Mouse (Mus musculus): ENCODE measurements around the gene Kcne2. TPM values are rescaled to one million over a fixed set of nuclear protein-coding genes. Genes with fewer than 3 reads are reported as not detected.

The Kcne2 gene
- total RNA-seq (2023): not detected

DNA sequence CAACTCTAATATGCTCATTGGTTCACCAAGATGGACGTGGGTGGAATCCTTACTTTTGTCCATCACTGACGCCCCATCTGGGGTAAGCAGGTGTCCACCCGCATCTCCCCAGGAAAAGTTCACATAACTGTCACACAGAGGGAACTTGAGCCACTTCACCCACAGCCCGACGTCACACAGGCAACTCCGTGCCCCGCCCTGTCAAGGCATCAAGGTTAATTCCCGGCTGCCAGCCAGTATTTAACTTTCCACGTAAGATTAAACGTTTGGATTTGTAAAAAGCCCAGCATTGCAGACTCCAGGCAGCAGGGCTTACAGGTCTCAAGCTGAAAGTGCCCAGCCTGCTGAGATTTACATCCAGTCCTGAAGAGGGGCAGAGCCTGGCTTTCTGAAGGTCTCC is at the start of gene Kcne2:
Gene Kcne2, plus strand, starts transcription at position 289 of the 400 bp plus-strand sequence.

DNA sequence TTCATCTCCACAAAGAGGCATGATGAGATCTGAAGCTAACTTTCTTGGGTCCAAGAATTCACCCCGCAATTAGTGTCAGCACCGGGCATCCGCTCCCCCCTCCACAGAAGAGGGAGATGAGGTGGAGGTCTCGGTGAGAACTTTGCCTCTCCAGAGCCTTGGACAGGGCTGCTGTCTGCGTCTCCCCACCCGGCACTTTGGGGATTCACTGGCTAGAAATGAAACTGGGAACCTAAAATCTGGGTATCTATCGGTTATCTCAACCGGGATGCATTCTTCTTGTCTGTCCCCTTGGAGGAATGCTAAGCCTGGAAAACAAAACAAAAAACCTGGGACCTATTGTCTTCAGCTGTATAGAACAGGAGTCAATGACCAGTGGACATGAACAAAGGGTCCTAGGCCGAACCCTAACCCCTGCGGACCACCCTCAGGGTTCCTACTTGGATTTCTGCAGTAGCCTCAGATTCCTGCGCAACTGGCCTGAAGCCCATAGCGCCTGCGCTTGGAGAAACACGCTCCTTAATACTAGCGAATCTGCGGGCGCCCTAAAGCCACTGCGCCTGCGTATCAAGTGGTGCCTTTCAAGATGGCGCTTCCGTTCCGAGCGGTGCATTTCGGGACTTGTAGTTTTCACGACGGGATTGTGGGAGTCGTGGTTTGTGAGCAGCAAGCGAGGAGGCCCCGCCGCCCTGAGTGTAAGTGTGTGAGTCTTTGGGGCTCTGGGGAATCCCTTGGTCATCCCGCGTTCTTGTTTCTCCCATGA is 8.6 kb downstream of the Kcne2 start, which contains the start of gene Smim11:
Gene Smim11, plus strand, starts transcription at position 638 of the 763 bp plus-strand sequence.

DNA sequence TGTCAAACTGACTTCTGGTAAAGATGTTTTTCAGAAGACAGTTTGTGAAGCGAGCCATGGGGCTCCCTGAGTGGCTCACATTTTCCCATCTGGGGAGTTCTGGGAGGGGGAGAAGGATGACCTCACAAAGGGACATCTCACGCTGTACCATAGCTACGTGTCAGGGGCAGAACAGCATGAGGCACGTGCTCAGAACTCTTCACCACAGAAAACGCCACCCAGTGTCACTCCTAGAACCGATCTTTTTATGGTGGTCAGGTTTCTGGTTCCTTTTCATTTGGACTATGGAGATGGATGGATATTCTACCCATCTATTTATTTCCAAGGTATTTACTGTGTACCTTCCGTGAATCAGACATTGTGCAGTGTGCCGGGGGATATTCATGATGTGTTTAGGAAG is 29.2 kb downstream of the Kcne2 start, which contains the start of gene Fam243:
Gene Fam243, minus strand, starts transcription at position 101 of the 400 bp plus-strand sequence.

Other genes with a start within 250 kb of the Kcne2 start
- 10 to 100 TPM in 1 of 2 experiments, 1 to 10 TPM in 1; 9.3 to 10.2 TPM for gene Mrps6, start 234.1 kb upstream of the Kcne2 start, total RNA-seq (2023)
- not detected for gene Gm49711, start 234.1 kb upstream of the Kcne2 start, total RNA-seq (2023)
- gene Slc5a3, start 234.1 kb upstream of the Kcne2 start, total RNA-seq (2023): 1 to 10 TPM; 3.4 to 3.8 TPM
- gene Smim11, start 8.9 kb downstream of the Kcne2 start, total RNA-seq (2023): 10 to 100 TPM; 22.1 to 26.8 TPM
- gene Fam243, start 29.1 kb downstream of the Kcne2 start, total RNA-seq (2023): not detected
- not detected for gene Kcne1, start 67.1 kb downstream of the Kcne2 start, total RNA-seq (2023)
- gene Rcan1, start 178.5 kb downstream of the Kcne2 start, total RNA-seq (2023): 10 to 100 TPM; 22.0 to 22.1 TPM
- gene Clic6, start 193.3 kb downstream of the Kcne2 start, total RNA-seq (2023): not detected